Mouse (Mus musculus): ENCODE data around the gene Fam20a. TPM values are rescaled to one million over a fixed set of nuclear protein-coding genes. Genes with fewer than 3 reads are reported as not detected.

Gene Fam20a
- polyA plus RNA-seq (2011; ENCODE audit: insufficient read depth, insufficient read length, low read depth, missing spikeins): 0.35 TPM in 1 of 2 replicates, not detected in the other

DNA sequence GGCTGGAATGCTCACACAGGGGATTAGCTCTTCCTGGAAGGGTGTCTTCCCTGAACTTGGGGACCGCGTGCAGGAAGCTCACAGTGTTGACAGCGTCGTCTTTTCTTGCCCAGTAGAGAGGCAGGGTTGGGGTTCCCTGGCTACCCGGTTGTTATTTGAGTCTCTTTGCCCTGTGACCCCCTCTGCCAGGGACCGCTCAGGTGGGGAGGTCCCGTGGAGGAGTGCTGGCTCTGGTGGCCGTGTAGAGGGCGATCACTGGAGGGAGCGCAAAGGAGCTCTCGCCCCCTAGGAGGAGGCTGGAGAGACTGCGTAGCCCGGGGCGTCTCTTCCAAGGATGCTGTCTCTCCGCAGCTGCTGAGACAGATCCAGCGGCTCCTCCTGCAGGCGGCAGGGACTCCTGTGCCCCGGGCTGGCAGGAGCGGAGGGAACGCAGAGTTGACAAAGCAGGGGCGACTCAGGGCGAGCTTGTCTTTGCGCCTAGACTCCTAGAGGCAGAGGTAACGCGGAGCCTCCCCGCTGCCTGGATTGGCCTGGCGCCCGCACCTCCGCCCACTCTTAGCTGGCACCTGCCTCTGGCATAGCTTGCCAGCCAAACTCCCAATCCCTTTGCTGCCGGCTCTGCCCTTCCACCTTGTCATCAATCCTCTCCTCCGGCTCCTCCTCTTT is at the start of gene Fam20a:
Fam20a (minus strand) TSS at position 499 of the 666 bp plus-strand sequence.
- H3K9ac ChIP-seq (ENCODE audit: low read depth, poor library complexity, severe bottlenecking): peak within 1 kb of the TSS; percentile 51
- no peak for TF ChIP-seq POLR2A (IDR thresholded peaks at IDR 0.05; ENCODE audit: insufficient read depth, low read length)
- TF ChIP-seq CTCF (IDR thresholded peaks at IDR 0.05; ENCODE audit: low read depth, low read length): peak; percentile 15
- TF ChIP-seq EP300 (IDR thresholded peaks at IDR 0.05; ENCODE audit: insufficient read depth, low read depth, low read length): no peak
- no peaks in the 10 kb centered on the region for H3K4me1 ChIP-seq (ENCODE audit: control insufficient read depth, insufficient read depth, low read length)
- H3K27ac ChIP-seq (ENCODE audit: insufficient read depth, low read length): no peak within 1 kb of the TSS
- H3K4me3 ChIP-seq (ENCODE audit: low read depth, low read length): peak within 1 kb of the TSS; percentile 73
- H3K27me3 ChIP-seq (ENCODE audit: control insufficient read depth, insufficient read depth, low read length, poor library complexity, severe bottlenecking): peaks cover 9% of the 10 kb centered on the region; the same call in 1 of the 2 replicates
- no peaks in the 10 kb centered on the region for H3K9me3 ChIP-seq (replicated peaks; ENCODE audit: control insufficient read depth, insufficient read depth, low read length, poor library complexity, severe bottlenecking)
- no peaks in the 10 kb centered on the region for H3K36me3 ChIP-seq (ENCODE audit: control insufficient read depth, insufficient read depth, low read length, poor library complexity, severe bottlenecking)

DNA sequence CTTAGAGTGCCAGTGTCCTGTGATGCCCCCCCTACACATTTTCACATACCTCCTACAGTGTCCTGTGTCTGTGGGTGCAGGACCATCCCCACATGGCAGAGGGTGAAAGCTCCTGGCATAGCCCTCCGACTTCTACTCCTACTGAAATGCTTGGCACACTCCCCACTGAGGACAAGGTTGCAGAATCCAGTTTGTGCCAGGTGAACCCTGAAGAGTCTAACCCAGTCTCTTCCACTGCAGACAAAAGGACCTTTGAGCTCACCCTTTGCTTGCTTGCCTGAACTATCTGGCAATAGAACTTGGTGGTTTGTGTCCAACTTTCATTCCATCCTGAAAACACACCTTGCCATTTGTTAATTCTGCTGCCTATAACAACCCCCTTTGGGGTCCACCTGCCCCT is 49.3 kb upstream of the Fam20a start:
- Histone ChIP-seq H3K36me3 (ENCODE audit: control insufficient read depth, insufficient read depth, low read length, poor library complexity, severe bottlenecking) (no peaks in the 10 kb centered on the region), H3K9me3 (replicated peaks; ENCODE audit: control insufficient read depth, insufficient read depth, low read length, poor library complexity, severe bottlenecking) (no peaks in the 10 kb centered on the region), H3K4me1 (ENCODE audit: control insufficient read depth, insufficient read depth, low read length) (no peaks in the 10 kb centered on the region), H3K27me3 (ENCODE audit: control insufficient read depth, insufficient read depth, low read length, poor library complexity, severe bottlenecking) (no peaks in the 10 kb centered on the region; the same call in 1 of the 2 replicates), H3K27ac (ENCODE audit: insufficient read depth, low read length) (no peak overlapping the region), H3K9ac (ENCODE audit: low read depth, poor library complexity, severe bottlenecking) (no peak overlapping the region), H3K4me3 (ENCODE audit: low read depth, low read length) (no peak overlapping the region)
- TF ChIP-seq POLR2A (IDR thresholded peaks at IDR 0.05; ENCODE audit: insufficient read depth, low read length) (no peak), CTCF (IDR thresholded peaks at IDR 0.05; ENCODE audit: low read depth, low read length) (no peak), EP300 (IDR thresholded peaks at IDR 0.05; ENCODE audit: insufficient read depth, low read depth, low read length) (no peak)

DNA sequence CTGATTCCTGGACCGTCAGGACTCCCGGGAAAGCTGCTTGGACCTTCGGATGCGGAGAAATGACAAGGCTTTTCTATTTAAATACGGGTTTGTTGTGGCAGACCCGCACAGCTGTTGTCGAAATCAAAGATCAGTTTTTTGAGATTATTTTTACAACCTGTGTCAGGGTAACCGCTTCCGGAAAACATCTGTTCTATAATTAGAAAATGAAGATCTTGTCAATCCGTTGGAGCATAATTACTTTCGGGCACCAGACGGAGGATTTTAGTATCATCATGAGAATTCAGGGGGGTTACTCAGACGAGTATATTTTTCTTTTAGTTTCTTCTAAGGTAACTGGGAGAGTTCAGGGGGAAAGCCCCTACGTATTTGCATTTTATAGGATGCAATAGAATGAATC is 48.1 kb upstream of the Fam20a start:
- TF ChIP-seq EP300 (IDR thresholded peaks at IDR 0.05; ENCODE audit: insufficient read depth, low read depth, low read length) (no peak), CTCF (IDR thresholded peaks at IDR 0.05; ENCODE audit: low read depth, low read length) (no peak), POLR2A (IDR thresholded peaks at IDR 0.05; ENCODE audit: insufficient read depth, low read length) (no peak)
- no peaks in the 10 kb centered on the region for H3K36me3 ChIP-seq (ENCODE audit: control insufficient read depth, insufficient read depth, low read length, poor library complexity, severe bottlenecking)
- no peak overlapping the region for H3K4me3 ChIP-seq (ENCODE audit: low read depth, low read length)

DNA sequence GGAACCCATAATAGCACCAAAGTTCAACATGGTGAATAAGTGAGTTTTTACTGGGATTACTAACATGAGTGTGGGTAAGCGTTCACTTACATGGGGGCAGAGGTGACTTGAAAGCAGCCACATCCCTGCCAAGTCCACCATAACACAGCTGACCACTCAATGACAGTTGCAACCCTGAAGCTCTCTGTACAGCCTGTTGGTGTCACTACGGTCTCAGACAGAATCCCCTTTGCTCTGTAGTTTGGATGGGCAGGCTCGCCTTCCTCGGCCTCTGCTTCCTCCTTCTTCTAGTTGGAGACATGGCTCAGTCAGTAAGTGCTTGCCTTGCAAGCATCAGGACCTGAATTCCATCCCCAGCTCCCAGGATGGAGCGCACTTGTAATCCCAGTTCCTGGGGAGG is 47.0 kb upstream of the Fam20a start:
- TF ChIP-seq POLR2A (IDR thresholded peaks at IDR 0.05; ENCODE audit: insufficient read depth, low read length) (no peak), CTCF (IDR thresholded peaks at IDR 0.05; ENCODE audit: low read depth, low read length) (no peak), EP300 (IDR thresholded peaks at IDR 0.05; ENCODE audit: insufficient read depth, low read depth, low read length) (no peak)
- H3K27me3 ChIP-seq (ENCODE audit: control insufficient read depth, insufficient read depth, low read length, poor library complexity, severe bottlenecking): no peaks in the 10 kb centered on the region; the same call in 1 of the 2 replicates
- H3K4me1 ChIP-seq (ENCODE audit: control insufficient read depth, insufficient read depth, low read length): no peaks in the 10 kb centered on the region
- no peak overlapping the region for H3K27ac ChIP-seq (ENCODE audit: insufficient read depth, low read length)
- no peak overlapping the region for H3K9ac ChIP-seq (ENCODE audit: low read depth, poor library complexity, severe bottlenecking)
- no peaks in the 10 kb centered on the region for H3K9me3 ChIP-seq (replicated peaks; ENCODE audit: control insufficient read depth, insufficient read depth, low read length, poor library complexity, severe bottlenecking)
- no peak overlapping the region for H3K4me3 ChIP-seq (ENCODE audit: low read depth, low read length)
- no peaks in the 10 kb centered on the region for H3K36me3 ChIP-seq (ENCODE audit: control insufficient read depth, insufficient read depth, low read length, poor library complexity, severe bottlenecking)

More for the DNA sequence above, 48.1 kb upstream of the Fam20a start:
- Histone ChIP-seq H3K9me3 (replicated peaks; ENCODE audit: control insufficient read depth, insufficient read depth, low read length, poor library complexity, severe bottlenecking) (no peaks in the 10 kb centered on the region), H3K4me1 (ENCODE audit: control insufficient read depth, insufficient read depth, low read length) (no peaks in the 10 kb centered on the region), H3K9ac (ENCODE audit: low read depth, poor library complexity, severe bottlenecking) (no peak overlapping the region), H3K27ac (ENCODE audit: insufficient read depth, low read length) (no peak overlapping the region), H3K27me3 (ENCODE audit: control insufficient read depth, insufficient read depth, low read length, poor library complexity, severe bottlenecking) (no peaks in the 10 kb centered on the region; the same call in 1 of the 2 replicates)

DNA sequence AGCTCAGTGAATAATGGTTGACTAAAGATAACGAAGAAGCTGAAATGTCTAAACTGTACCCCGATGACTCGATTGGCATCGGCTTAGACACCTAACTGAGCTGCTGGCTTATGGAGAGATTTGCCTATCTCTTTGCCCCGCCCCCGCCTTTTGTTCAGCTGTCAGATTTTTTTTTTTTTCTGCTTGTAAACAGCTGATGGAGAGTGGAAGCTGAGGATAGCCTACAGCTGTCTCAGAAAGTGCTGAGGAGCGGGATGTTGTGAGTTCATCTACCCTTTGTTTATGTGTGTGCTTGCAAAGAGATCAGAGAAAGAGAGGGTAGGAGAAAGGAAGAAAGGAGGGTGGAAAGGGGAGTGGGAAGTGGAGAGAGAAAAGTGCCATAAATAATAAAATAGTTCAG is 38.0 kb upstream of the Fam20a start:
- Histone ChIP-seq H3K27ac (ENCODE audit: insufficient read depth, low read length) (no peak overlapping the region), H3K4me1 (ENCODE audit: control insufficient read depth, insufficient read depth, low read length) (no peaks in the 10 kb centered on the region), H3K4me3 (ENCODE audit: low read depth, low read length) (no peak overlapping the region), H3K9ac (ENCODE audit: low read depth, poor library complexity, severe bottlenecking) (no peak overlapping the region), H3K36me3 (ENCODE audit: control insufficient read depth, insufficient read depth, low read length, poor library complexity, severe bottlenecking) (no peaks in the 10 kb centered on the region), H3K27me3 (ENCODE audit: control insufficient read depth, insufficient read depth, low read length, poor library complexity, severe bottlenecking) (no peaks in the 10 kb centered on the region), H3K9me3 (replicated peaks; ENCODE audit: control insufficient read depth, insufficient read depth, low read length, poor library complexity, severe bottlenecking) (no peaks in the 10 kb centered on the region; the same call in 1 of the 2 replicates)
- TF ChIP-seq CTCF (IDR thresholded peaks at IDR 0.05; ENCODE audit: low read depth, low read length) (no peak), POLR2A (IDR thresholded peaks at IDR 0.05; ENCODE audit: insufficient read depth, low read length) (no peak), EP300 (IDR thresholded peaks at IDR 0.05; ENCODE audit: insufficient read depth, low read depth, low read length) (no peak)

DNA sequence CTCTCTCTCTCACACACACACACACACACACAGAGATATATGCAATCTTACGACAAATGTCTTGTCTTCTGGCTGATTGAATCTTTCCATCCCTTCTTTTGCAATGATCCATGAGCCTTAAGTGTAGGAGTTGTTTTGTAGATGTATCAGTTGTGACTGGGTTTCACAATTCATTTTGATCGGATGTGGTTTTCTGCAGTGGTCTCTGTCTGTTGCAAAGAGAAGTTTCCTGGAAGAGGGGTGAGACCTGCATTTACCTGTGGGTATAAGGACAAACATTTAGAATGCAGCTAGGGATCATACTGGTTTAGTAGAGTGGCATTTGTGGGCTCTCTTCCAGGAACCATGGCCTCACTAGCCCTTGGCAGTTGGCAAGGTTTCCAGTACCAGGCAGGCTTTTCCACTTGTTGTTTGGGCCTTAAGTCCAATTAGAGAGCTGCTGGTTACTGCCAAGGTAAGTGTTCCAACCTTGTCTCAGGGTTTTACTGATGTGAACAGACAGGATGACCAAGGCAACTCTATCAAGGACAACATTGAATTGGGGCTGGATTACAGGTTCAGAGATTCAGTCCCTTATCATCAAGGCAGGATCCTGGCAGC is 36.6 kb upstream of the Fam20a start:
- Histone ChIP-seq H3K9me3 (replicated peaks; ENCODE audit: control insufficient read depth, insufficient read depth, low read length, poor library complexity, severe bottlenecking) (no peaks in the 10 kb centered on the region; the same call in 1 of the 2 replicates), H3K4me1 (ENCODE audit: control insufficient read depth, insufficient read depth, low read length) (no peaks in the 10 kb centered on the region), H3K9ac (ENCODE audit: low read depth, poor library complexity, severe bottlenecking) (no peak overlapping the region), H3K36me3 (ENCODE audit: control insufficient read depth, insufficient read depth, low read length, poor library complexity, severe bottlenecking) (no peaks in the 10 kb centered on the region), H3K4me3 (ENCODE audit: low read depth, low read length) (no peak overlapping the region), H3K27me3 (ENCODE audit: control insufficient read depth, insufficient read depth, low read length, poor library complexity, severe bottlenecking) (no peaks in the 10 kb centered on the region), H3K27ac (ENCODE audit: insufficient read depth, low read length) (no peak overlapping the region)
- no peak for TF ChIP-seq EP300 (IDR thresholded peaks at IDR 0.05; ENCODE audit: insufficient read depth, low read depth, low read length)

Data from ES-Bruce4 (cell line).